Mouse (Mus musculus): ENCODE results near the gene 1700013G24Rik. TPM values are rescaled to one million over a fixed set of nuclear protein-coding genes. Genes with fewer than 3 reads are reported as not detected.
"Not testable (repeated sequence)": the region's sequence is repeated elsewhere in the genome, so short reads cannot be mapped to it uniquely, and the experiment has no call there.

Gene 1700013G24Rik
- not detected in 2 replicates for polyA plus RNA-seq (2016; fragmentation: Nextera tagmentation; extraction: Ambion mirVana)

DNA sequence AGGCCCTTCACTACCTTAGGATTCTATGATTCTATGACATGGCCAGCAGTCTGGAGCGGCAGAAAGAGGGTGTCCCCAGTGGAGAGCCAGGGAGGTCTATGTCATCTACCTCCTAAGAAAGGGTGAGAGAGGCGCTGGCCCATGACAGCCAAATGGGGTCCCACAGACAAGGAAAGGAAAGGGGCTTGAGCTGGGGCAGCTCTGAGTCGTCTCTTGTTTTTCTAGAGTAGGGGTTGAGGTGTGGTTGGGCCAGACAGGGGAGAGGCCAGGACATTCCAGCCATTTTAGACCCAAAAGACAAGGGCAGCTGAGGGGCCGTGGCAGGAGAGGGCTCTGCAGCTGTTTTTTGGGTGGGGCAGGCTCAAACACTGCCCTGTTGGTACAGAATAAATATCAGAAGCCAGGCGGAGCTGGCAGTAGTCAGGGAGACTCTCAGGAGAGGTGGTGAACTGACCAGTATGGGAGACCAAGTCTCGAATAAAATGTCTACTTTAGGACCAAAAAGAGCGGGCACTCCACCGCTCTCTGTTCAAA lies at the start of gene 1700013G24Rik:
Gene 1700013G24Rik, plus strand, starts transcription at position 51 of the 534 bp plus-strand sequence.
- Histone ChIP-seq H3K4me3 (no peak within 1 kb of the TSS), H3K9ac (no peak within 1 kb of the TSS), H3K4me2 (no peak within 1 kb of the TSS), H3K4me1 (peaks cover 46% of the 10 kb centered on the region), H3K27ac (no peak within 1 kb of the TSS), H3K27me3 (replicated peaks) (no peaks in the 10 kb centered on the region), H3K36me3 (no peaks in the 10 kb centered on the region), H3K9me3 (replicated peaks) (no peaks in the 10 kb centered on the region)
- WGBS (ENCODE audit: insufficient replicate concordance) = 76% methylated on average over 8 of the region's 8 CpGs
- ATAC-seq = no peak

DNA sequence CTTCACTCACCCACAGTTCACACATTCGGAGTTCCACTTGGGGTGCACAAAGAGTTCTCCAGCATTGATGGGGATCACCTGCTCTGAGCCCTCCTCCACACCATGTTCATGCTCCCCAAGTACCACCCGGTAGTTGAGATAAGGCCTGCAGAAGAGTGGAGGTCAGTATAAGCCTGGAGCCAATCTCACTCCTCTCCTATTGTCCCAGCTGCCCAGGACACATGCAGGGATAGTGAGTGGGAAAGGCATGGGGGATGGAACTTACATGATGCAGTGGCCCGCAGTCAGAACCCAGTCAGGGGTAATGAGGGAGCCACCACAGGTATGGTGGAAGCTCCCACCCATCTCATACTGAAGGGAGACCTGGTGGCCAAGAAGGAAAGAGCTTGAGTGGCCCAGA lies 47.5 kb upstream of the 1700013G24Rik start:
- H3K4me1 ChIP-seq = no peaks in the 10 kb centered on the region
- no peak overlapping the region for H3K27ac ChIP-seq
- WGBS (ENCODE audit: insufficient replicate concordance) = 66% methylated on average over 3 of the region's 3 CpGs
- peaks cover 16% of the 10 kb centered on the region for H3K27me3 ChIP-seq (replicated peaks)
- no peak overlapping the region for H3K9ac ChIP-seq
- no peak overlapping the region for H3K4me3 ChIP-seq
- no peak overlapping the region for H3K4me2 ChIP-seq
- no peak for ATAC-seq
- no peaks in the 10 kb centered on the region for H3K36me3 ChIP-seq
- no peaks in the 10 kb centered on the region for H3K9me3 ChIP-seq (replicated peaks)

GRCm38 (mm10) chr4:137409691-137410090 lies 43.4 kb upstream of the 1700013G24Rik start, which contains the start of gene Cela3a:
Gene Cela3a (minus strand): TSS chr4:137409791.
- ATAC-seq = no peak
- Histone ChIP-seq H3K36me3 (no peaks in the 10 kb centered on the region), H3K27ac (no peak within 1 kb of the TSS), H3K9ac (no peak within 1 kb of the TSS), H3K4me2 (no peak within 1 kb of the TSS), H3K4me3 (no peak within 1 kb of the TSS), H3K9me3 (replicated peaks) (no peaks in the 10 kb centered on the region), H3K4me1 (no peaks in the 10 kb centered on the region), H3K27me3 (replicated peaks) (peaks cover 7% of the 10 kb centered on the region; the same call in 1 of the 2 replicates)
- 72% methylated on average over 5 of the region's 5 CpGs for WGBS (ENCODE audit: insufficient replicate concordance)

DNA sequence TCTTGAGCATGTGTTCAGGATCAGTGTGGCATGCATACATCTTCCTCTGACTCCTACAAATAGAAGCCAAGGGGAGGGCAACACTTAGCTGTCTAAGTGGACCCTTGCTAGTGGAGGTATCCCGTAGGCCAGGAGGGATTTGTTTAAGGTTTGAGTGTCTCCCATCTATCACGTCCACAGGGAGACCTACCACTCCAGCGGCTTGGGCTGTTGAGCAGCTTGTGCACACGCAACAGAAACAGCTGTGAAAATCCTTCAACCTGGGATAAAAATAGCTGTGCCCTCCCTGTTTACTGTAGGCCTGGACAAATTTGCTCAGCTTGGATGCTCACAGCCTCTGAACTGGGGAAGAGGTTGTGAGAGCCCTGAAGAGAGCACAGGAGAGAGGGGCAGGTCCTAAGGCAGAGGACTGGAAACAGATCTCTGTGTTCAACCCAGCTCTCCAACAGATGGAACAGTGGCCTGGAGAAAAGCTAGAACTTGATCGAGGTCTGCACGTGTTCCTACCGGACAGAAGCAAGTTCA lies 40.8 kb upstream of the 1700013G24Rik start:
- H3K4me3 ChIP-seq; ATAC-seq; H3K9ac ChIP-seq; H3K36me3 ChIP-seq; H3K4me2 ChIP-seq; H3K9me3 ChIP-seq (replicated peaks); H3K27me3 ChIP-seq (replicated peaks); H3K4me1 ChIP-seq; H3K27ac ChIP-seq: not testable (repeated sequence)
- 61% methylated on average over 7 of the region's 7 CpGs for WGBS (ENCODE audit: insufficient replicate concordance)

GRCm38 (mm10) chr4:137414936-137415335 lies 38.1 kb upstream of the 1700013G24Rik start:
- no peak overlapping the region for H3K9ac ChIP-seq
- no peak for ATAC-seq
- H3K27ac ChIP-seq = no peak overlapping the region
- no peaks in the 10 kb centered on the region; the same call in 1 of the 2 replicates for H3K27me3 ChIP-seq (replicated peaks)
- H3K4me2 ChIP-seq = no peak overlapping the region
- H3K4me1 ChIP-seq = peaks cover 8% of the 10 kb centered on the region; the same call in 1 of the 2 replicates
- WGBS (ENCODE audit: insufficient replicate concordance) = 60% methylated on average over 1 of the region's 1 CpGs
- no peaks in the 10 kb centered on the region for H3K9me3 ChIP-seq (replicated peaks)
- no peak overlapping the region for H3K4me3 ChIP-seq
- H3K36me3 ChIP-seq = no peaks in the 10 kb centered on the region

- WGBS (ENCODE audit: insufficient replicate concordance) = 36% methylated on average over 11 of the region's 11 CpGs
- Histone ChIP-seq H3K4me3 (no peak overlapping the region), H3K9ac (no peak overlapping the region), H3K4me1 (peaks cover 8% of the 10 kb centered on the region; the same call in 1 of the 2 replicates), H3K4me2 (no peak overlapping the region), H3K9me3 (replicated peaks) (no peaks in the 10 kb centered on the region), H3K27me3 (replicated peaks) (peaks cover under 1% of the 10 kb centered on the region; the same call in 1 of the 2 replicates), H3K27ac (no peak overlapping the region), H3K36me3 (no peaks in the 10 kb centered on the region)
- no peak for ATAC-seq
Observed at GRCm38 (mm10) chr4:137417712-137418564, 35.1 kb upstream of the 1700013G24Rik start.

GRCm38 (mm10) chr4:137430502-137430901 lies 22.6 kb upstream of the 1700013G24Rik start, which contains the start of gene Cela3b:
Gene Cela3b (minus strand): TSS chr4:137430540.
- Histone ChIP-seq H3K9me3 (replicated peaks) (no peaks in the 10 kb centered on the region), H3K4me2 (no peak within 1 kb of the TSS), H3K4me1 (peaks cover 9% of the 10 kb centered on the region; the same call in 1 of the 2 replicates), H3K27me3 (replicated peaks) (no peaks in the 10 kb centered on the region), H3K36me3 (no peaks in the 10 kb centered on the region), H3K27ac (no peak within 1 kb of the TSS), H3K9ac (no peak within 1 kb of the TSS), H3K4me3 (no peak within 1 kb of the TSS)
- WGBS (ENCODE audit: insufficient replicate concordance) = 28% methylated on average over 4 of the region's 4 CpGs
- ATAC-seq = peak; percentile 54

- not testable (repeated sequence) for H3K4me2 ChIP-seq; H3K36me3 ChIP-seq; H3K4me3 ChIP-seq; H3K9ac ChIP-seq; H3K27me3 ChIP-seq (replicated peaks); H3K9me3 ChIP-seq (replicated peaks); H3K27ac ChIP-seq
- ATAC-seq = peak; percentile 39; the same call in 1 of the 2 replicates
- H3K4me1 ChIP-seq = peaks cover 14% of the 10 kb centered on the region
- 61% methylated on average over 10 of the region's 10 CpGs for WGBS (ENCODE audit: insufficient replicate concordance)
Observed at GRCm38 (mm10) chr4:137432700-137433550, 20.2 kb upstream of the 1700013G24Rik start.

- H3K27ac ChIP-seq = no peak overlapping the region
- peaks cover 26% of the 10 kb centered on the region for H3K4me1 ChIP-seq
- H3K4me2 ChIP-seq = no peak overlapping the region
- no peak overlapping the region for H3K9ac ChIP-seq
- no peak overlapping the region for H3K4me3 ChIP-seq
- no peaks in the 10 kb centered on the region for H3K9me3 ChIP-seq (replicated peaks)
- ATAC-seq = no peak
- H3K27me3 ChIP-seq (replicated peaks) = no peaks in the 10 kb centered on the region
- no peaks in the 10 kb centered on the region for H3K36me3 ChIP-seq
- WGBS (ENCODE audit: insufficient replicate concordance) = 82% methylated on average over 8 of the region's 8 CpGs
Observed at GRCm38 (mm10) chr4:137436979-137437669, 16.0 kb upstream of the 1700013G24Rik start.

GRCm38 (mm10) chr4:137438842-137439241 lies 14.2 kb upstream of the 1700013G24Rik start:
- 41% methylated on average over 8 of the region's 8 CpGs for WGBS (ENCODE audit: insufficient replicate concordance)
- peak overlapping the region; percentile 47 for H3K4me2 ChIP-seq
- peak; percentile 98 for ATAC-seq

GRCm38 (mm10) chr4:137441332-137441731 lies 11.8 kb upstream of the 1700013G24Rik start:
- ATAC-seq = no peak
- Histone ChIP-seq H3K9me3 (replicated peaks) (no peaks in the 10 kb centered on the region), H3K4me1 (peaks cover 33% of the 10 kb centered on the region), H3K4me3 (no peak overlapping the region), H3K9ac (no peak overlapping the region), H3K27ac (no peak overlapping the region), H3K36me3 (no peaks in the 10 kb centered on the region), H3K4me2 (no peak overlapping the region), H3K27me3 (replicated peaks) (no peaks in the 10 kb centered on the region)
- WGBS (ENCODE audit: insufficient replicate concordance) = 74% methylated on average over 4 of the region's 4 CpGs

More at GRCm38 (mm10) chr4:137438842-137439241, 14.2 kb upstream of the 1700013G24Rik start:
- Histone ChIP-seq H3K4me1 (peaks cover 28% of the 10 kb centered on the region), H3K27me3 (replicated peaks) (no peaks in the 10 kb centered on the region), H3K27ac (peak overlapping the region; percentile 71), H3K4me3 (no peak overlapping the region), H3K9me3 (replicated peaks) (no peaks in the 10 kb centered on the region), H3K36me3 (no peaks in the 10 kb centered on the region), H3K9ac (peak overlapping the region; percentile 35; the same call in 1 of the 2 replicates)

All from liver, embryonic 12.5 days (tissue).